Mouse (Mus musculus): Measurements from ENCODE around the gene Ociad1.
"Not testable (repeated sequence)": the region's sequence is repeated elsewhere in the genome, so short reads cannot be mapped to it uniquely, and the experiment has no call there.

Gene Ociad1

GRCm38 (mm10) chr5:73284046-73284445 lies 8.5 kb upstream of the Ociad1 start:
- DNase-seq (ENCODE audit: inconsistent ontology term): no peak

GRCm38 (mm10) chr5:73285470-73285978 lies 7.1 kb upstream of the Ociad1 start:
- DNase-seq (ENCODE audit: inconsistent ontology term): no peak

GRCm38 (mm10) chr5:73286603-73287002 lies 6.0 kb upstream of the Ociad1 start:
- DNase-seq (ENCODE audit: inconsistent ontology term): peak; percentile 64

GRCm38 (mm10) chr5:73289900-73290299 lies 2.7 kb upstream of the Ociad1 start:
- peak; percentile 55 for DNase-seq (ENCODE audit: inconsistent ontology term)

- no peak for DNase-seq (ENCODE audit: inconsistent ontology term)
Observed at GRCm38 (mm10) chr5:73293458-73293827, 859 bp downstream of the Ociad1 start.

GRCm38 (mm10) chr5:73295016-73295415 lies 2.4 kb downstream of the Ociad1 start:
- DNase-seq (ENCODE audit: inconsistent ontology term): no peak

- no peak for DNase-seq (ENCODE audit: inconsistent ontology term)
Observed at GRCm38 (mm10) chr5:73295916-73296315, 3.3 kb downstream of the Ociad1 start.

- no peak for DNase-seq (ENCODE audit: inconsistent ontology term)
Observed at GRCm38 (mm10) chr5:73301601-73302307, 9.2 kb downstream of the Ociad1 start.

- DNase-seq (ENCODE audit: inconsistent ontology term): no peak
Observed at GRCm38 (mm10) chr5:73304507-73304906, 11.9 kb downstream of the Ociad1 start.

GRCm38 (mm10) chr5:73306486-73306885 lies 13.9 kb downstream of the Ociad1 start:
- no peak for DNase-seq (ENCODE audit: inconsistent ontology term)

- no peak for DNase-seq (ENCODE audit: inconsistent ontology term)
Observed at GRCm38 (mm10) chr5:73307297-73307696, 14.7 kb downstream of the Ociad1 start.

GRCm38 (mm10) chr5:73309496-73309895 lies 16.9 kb downstream of the Ociad1 start:
- DNase-seq (ENCODE audit: inconsistent ontology term): no peak

- DNase-seq (ENCODE audit: inconsistent ontology term): no peak
Observed at GRCm38 (mm10) chr5:73310401-73310800, 17.8 kb downstream of the Ociad1 start.

GRCm38 (mm10) chr5:73311458-73311857 lies 18.9 kb downstream of the Ociad1 start:
- DNase-seq (ENCODE audit: inconsistent ontology term): no peak

GRCm38 (mm10) chr5:73313591-73313990 lies 21.0 kb downstream of the Ociad1 start:
- no peak for DNase-seq (ENCODE audit: inconsistent ontology term)

- DNase-seq (ENCODE audit: inconsistent ontology term): no peak
Observed at GRCm38 (mm10) chr5:73314654-73315053, 22.1 kb downstream of the Ociad1 start.

- no peak for DNase-seq (ENCODE audit: inconsistent ontology term)
Observed at GRCm38 (mm10) chr5:73319306-73319705, 26.7 kb downstream of the Ociad1 start.

GRCm38 (mm10) chr5:73322684-73323083 lies 30.1 kb downstream of the Ociad1 start:
- not testable (repeated sequence) for DNase-seq (ENCODE audit: inconsistent ontology term)

- DNase-seq (ENCODE audit: inconsistent ontology term): no peak
Observed at GRCm38 (mm10) chr5:73323602-73324001, 31.0 kb downstream of the Ociad1 start.

GRCm38 (mm10) chr5:73324526-73325170 lies 32.1 kb downstream of the Ociad1 start:
- DNase-seq (ENCODE audit: inconsistent ontology term): no peak

- no peak for DNase-seq (ENCODE audit: inconsistent ontology term)
Observed at GRCm38 (mm10) chr5:73331002-73331401, 38.4 kb downstream of the Ociad1 start.

GRCm38 (mm10) chr5:73336448-73336847 lies 43.9 kb downstream of the Ociad1 start:
- DNase-seq (ENCODE audit: inconsistent ontology term): no peak
